Mouse (Mus musculus): Measurements from ENCODE around the gene Olfr707. TPM values are rescaled to one million over a fixed set of nuclear protein-coding genes. Genes with fewer than 3 reads are reported as not detected.
"Not testable (repeated sequence)": the region's sequence is repeated elsewhere in the genome, so short reads cannot be mapped to it uniquely, and the experiment has no call there.

The Olfr707 gene
- polyA plus RNA-seq (2012; rRNA removed): not detected in 2 replicates

GRCm38 (mm10) chr7:106901141-106901540 lies at the start of gene Olfr707:
Olfr707 (minus strand) TSS chr7:106901241.
- not testable (repeated sequence) for DNase-seq (ENCODE audit: extremely low spot score in 1 of 2, low spot score in 1 of 2)

- DNase-seq (ENCODE audit: extremely low spot score in 1 of 2, low spot score in 1 of 2): no peak
Measured at GRCm38 (mm10) chr7:106948212-106948611, 47.2 kb upstream of the Olfr707 start, which contains the start of gene Olfr710. Olfr710 (minus strand) TSS chr7:106948312.

GRCm38 (mm10) chr7:106932119-106932518 lies 31.1 kb upstream of the Olfr707 start, which contains the start of gene Olfr709-ps1:
Olfr709-ps1 (minus strand) TSS chr7:106932219.
- no peak for DNase-seq (ENCODE audit: extremely low spot score in 1 of 2, low spot score in 1 of 2)

- not testable (repeated sequence) for DNase-seq (ENCODE audit: extremely low spot score in 1 of 2, low spot score in 1 of 2)
Measured at GRCm38 (mm10) chr7:106920961-106921360, 19.9 kb upstream of the Olfr707 start.

GRCm38 (mm10) chr7:106907676-106908075 lies 6.6 kb upstream of the Olfr707 start, which contains the start of gene Olfr1532-ps1:
Olfr1532-ps1 (plus strand) TSS chr7:106908001.
- DNase-seq (ENCODE audit: extremely low spot score in 1 of 2, low spot score in 1 of 2): no peak

- no peak for DNase-seq (ENCODE audit: extremely low spot score in 1 of 2, low spot score in 1 of 2)
Measured at GRCm38 (mm10) chr7:106888062-106888461, 13.0 kb downstream of the Olfr707 start, which contains the start of gene Olfr706. Olfr706 (minus strand) TSS chr7:106888162.

GRCm38 (mm10) chr7:106876791-106877190 lies 24.2 kb downstream of the Olfr707 start, which contains the start of gene Olfr705:
Olfr705 (minus strand) TSS chr7:106876891.
- DNase-seq (ENCODE audit: extremely low spot score in 1 of 2, low spot score in 1 of 2): no peak

GRCm38 (mm10) chr7:106862885-106863284 lies 38.2 kb downstream of the Olfr707 start, which contains the start of gene Olfr704:
Olfr704 (plus strand) TSS chr7:106863185.
- DNase-seq (ENCODE audit: extremely low spot score in 1 of 2, low spot score in 1 of 2): no peak

GRCm38 (mm10) chr7:106843060-106843459 lies 58.0 kb downstream of the Olfr707 start, which contains the start of gene Olfr703:
Olfr703 (plus strand) TSS chr7:106843360.
- DNase-seq (ENCODE audit: extremely low spot score in 1 of 2, low spot score in 1 of 2): no peak

Other genes with a start within 250 kb of the Olfr707 start
- not detected in 2 replicates for gene Olfr693, start 220.7 kb downstream of the Olfr707 start, polyA plus RNA-seq (2012; rRNA removed)
- not detected in 2 replicates for gene Olfr694, start 209.4 kb downstream of the Olfr707 start, polyA plus RNA-seq (2012; rRNA removed)
- 0.02 TPM in 1 of 2 replicates, not detected in the other for gene Olfr695, start 184.8 kb downstream of the Olfr707 start, polyA plus RNA-seq (2012; rRNA removed)
- not detected in 2 replicates for gene Olfr697, start 158.8 kb downstream of the Olfr707 start, polyA plus RNA-seq (2012; rRNA removed)
- not detected in 2 replicates for gene Olfr698, start 145.8 kb downstream of the Olfr707 start, polyA plus RNA-seq (2012; rRNA removed)
- gene Olfr699, start 108.0 kb downstream of the Olfr707 start, polyA plus RNA-seq (2012; rRNA removed): not detected in 2 replicates
- not detected in 2 replicates for gene Olfr700, start 92.4 kb downstream of the Olfr707 start, polyA plus RNA-seq (2012; rRNA removed)
- not detected in 2 replicates for gene Olfr701, start 87.1 kb downstream of the Olfr707 start, polyA plus RNA-seq (2012; rRNA removed)
- gene Olfr702, start 67.3 kb downstream of the Olfr707 start, polyA plus RNA-seq (2012; rRNA removed): not detected in 2 replicates
- not detected in 2 replicates for gene Olfr703, start 57.9 kb downstream of the Olfr707 start, polyA plus RNA-seq (2012; rRNA removed)
- gene Olfr704, start 38.1 kb downstream of the Olfr707 start, polyA plus RNA-seq (2012; rRNA removed): not detected in 2 replicates
- gene Olfr705, start 24.4 kb downstream of the Olfr707 start, polyA plus RNA-seq (2012; rRNA removed): not detected in 2 replicates
- not detected in 2 replicates for gene Olfr706, start 13.1 kb downstream of the Olfr707 start, polyA plus RNA-seq (2012; rRNA removed)
- not detected in 2 replicates for gene Olfr1532-ps1, start 6.8 kb upstream of the Olfr707 start, polyA plus RNA-seq (2012; rRNA removed)
- gene Olfr709-ps1, start 31.0 kb upstream of the Olfr707 start, polyA plus RNA-seq (2012; rRNA removed): not detected in 2 replicates
- gene Olfr710, start 47.1 kb upstream of the Olfr707 start, polyA plus RNA-seq (2012; rRNA removed): not detected in 2 replicates
- gene Olfr6, start 62.7 kb upstream of the Olfr707 start, polyA plus RNA-seq (2012; rRNA removed): not detected in 2 replicates
- not detected in 2 replicates for gene Olfr711, start 74.2 kb upstream of the Olfr707 start, polyA plus RNA-seq (2012; rRNA removed)
- not detected in 2 replicates for gene Olfr2, start 104.8 kb upstream of the Olfr707 start, polyA plus RNA-seq (2012; rRNA removed)
- not detected in 2 replicates for gene Olfr713, start 129.9 kb upstream of the Olfr707 start, polyA plus RNA-seq (2012; rRNA removed)
- gene Olfr714, start 169.7 kb upstream of the Olfr707 start, polyA plus RNA-seq (2012; rRNA removed): 0.04 TPM in 1 of 2 replicates, not detected in the other
- not detected in 2 replicates for gene Olfr17, start 192.0 kb upstream of the Olfr707 start, polyA plus RNA-seq (2012; rRNA removed)
- not detected in 2 replicates for gene Olfr715b, start 209.1 kb upstream of the Olfr707 start, polyA plus RNA-seq (2012; rRNA removed)
- gene Olfr715, start 229.8 kb upstream of the Olfr707 start, polyA plus RNA-seq (2012; rRNA removed): not detected in 2 replicates
- gene Olfr716, start 237.1 kb upstream of the Olfr707 start, polyA plus RNA-seq (2012; rRNA removed): not detected in 2 replicates

Measured in frontal cortex, adult 2 months (tissue).